Mouse (Mus musculus): ENCODE data around the gene Btbd3.
A peak's percentile ranks its signal among the peaks of the same experiment; 100 is the strongest.

DNA sequence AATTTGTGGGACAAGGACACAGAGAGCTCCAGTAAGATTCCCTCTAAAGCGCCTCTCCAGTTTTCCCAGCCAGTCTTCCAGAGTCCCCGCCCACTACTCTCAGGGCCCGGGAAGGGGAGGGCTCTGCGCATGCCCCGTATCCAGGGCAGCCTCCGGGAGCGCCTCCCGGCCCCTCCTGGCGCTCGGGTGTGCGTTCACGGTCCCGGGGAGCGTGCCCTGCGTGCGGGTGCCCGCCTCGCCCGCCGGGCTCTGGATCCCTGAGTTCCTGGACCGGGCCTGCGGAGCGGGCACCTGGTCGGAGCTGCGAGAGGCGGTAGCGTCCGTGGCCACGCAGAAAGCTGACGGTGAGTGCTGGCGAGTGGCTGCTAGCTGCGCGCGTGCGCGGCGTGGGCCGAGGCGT, at the start of gene Btbd3:
- TF ChIP-seq CTCF (IDR thresholded peaks at IDR 0.05; ENCODE audit: control insufficient read depth, insufficient read depth, insufficient replicate concordance, low read depth, low read length) = no peak
- TF ChIP-seq POLR2A (IDR thresholded peaks at IDR 0.05; ENCODE audit: control insufficient read depth, low read depth, low read length) = peak; percentile 61; the same call in 1 of the 2 replicates
